Mouse (Mus musculus): ENCODE data around the gene Esyt2.
"Not testable (repeated sequence)": the region's sequence is repeated elsewhere in the genome, so short reads cannot be mapped to it uniquely, and the experiment has no call there.

Gene Esyt2

GRCm38 (mm10) chr12:116280653-116281364, at the start of gene Esyt2:
Gene Esyt2 (plus strand): TSS chr12:116281196.
- DNase-seq (ENCODE audit: low spot score in 2 of 2): peak; percentile 98 to 99

GRCm38 (mm10) chr12:116231612-116232011, 49.4 kb upstream of the Esyt2 start:
- DNase-seq (ENCODE audit: low spot score in 2 of 2): no peak

GRCm38 (mm10) chr12:116232061-116232460, 48.9 kb upstream of the Esyt2 start:
- DNase-seq (ENCODE audit: low spot score in 2 of 2): no peak

GRCm38 (mm10) chr12:116235356-116235755, 45.6 kb upstream of the Esyt2 start:
- DNase-seq (ENCODE audit: low spot score in 2 of 2): no peak

- DNase-seq (ENCODE audit: low spot score in 2 of 2): no peak
These were observed 44.3 kb upstream of the Esyt2 start for GRCm38 (mm10) chr12:116236658-116237057.

GRCm38 (mm10) chr12:116238370-116238769, 42.6 kb upstream of the Esyt2 start:
- DNase-seq (ENCODE audit: low spot score in 2 of 2): no peak

GRCm38 (mm10) chr12:116238803-116239202, 42.2 kb upstream of the Esyt2 start:
- no peak for DNase-seq (ENCODE audit: low spot score in 2 of 2)

GRCm38 (mm10) chr12:116244601-116245000, 36.4 kb upstream of the Esyt2 start:
- DNase-seq (ENCODE audit: low spot score in 2 of 2): no peak

GRCm38 (mm10) chr12:116254652-116255051, 26.3 kb upstream of the Esyt2 start:
- DNase-seq (ENCODE audit: low spot score in 2 of 2): no peak

- DNase-seq (ENCODE audit: low spot score in 2 of 2): no peak
These were observed 25.4 kb upstream of the Esyt2 start for GRCm38 (mm10) chr12:116255636-116256035.

GRCm38 (mm10) chr12:116258321-116258720, 22.7 kb upstream of the Esyt2 start:
- DNase-seq (ENCODE audit: low spot score in 2 of 2): no peak

- DNase-seq (ENCODE audit: low spot score in 2 of 2): peak; percentile 77 to 83
These were observed 18.2 kb upstream of the Esyt2 start, which contains the start of gene Wdr60 for GRCm38 (mm10) chr12:116262555-116263341. Gene Wdr60 (minus strand): TSS chr12:116263022.

GRCm38 (mm10) chr12:116264756-116265155, 16.2 kb upstream of the Esyt2 start:
- DNase-seq (ENCODE audit: low spot score in 2 of 2): no peak

GRCm38 (mm10) chr12:116265275-116265674, 15.7 kb upstream of the Esyt2 start:
- DNase-seq (ENCODE audit: low spot score in 2 of 2): no peak

GRCm38 (mm10) chr12:116269450-116269849, 11.5 kb upstream of the Esyt2 start:
- no peak for DNase-seq (ENCODE audit: low spot score in 2 of 2)

- DNase-seq (ENCODE audit: low spot score in 2 of 2): no peak
These were observed 10.5 kb upstream of the Esyt2 start for GRCm38 (mm10) chr12:116270538-116270937.

- no peak for DNase-seq (ENCODE audit: low spot score in 2 of 2)
These were observed 9.9 kb upstream of the Esyt2 start for GRCm38 (mm10) chr12:116271071-116271470.

GRCm38 (mm10) chr12:116273733-116274132, 7.3 kb upstream of the Esyt2 start:
- DNase-seq (ENCODE audit: low spot score in 2 of 2): no peak

- DNase-seq (ENCODE audit: low spot score in 2 of 2): not testable (repeated sequence)
These were observed 5.9 kb upstream of the Esyt2 start, which contains the start of gene Gm11027 for GRCm38 (mm10) chr12:116275086-116275485. Gene Gm11027 (plus strand): TSS chr12:116275386.

- no peak for DNase-seq (ENCODE audit: low spot score in 2 of 2)
These were observed 5.4 kb upstream of the Esyt2 start for GRCm38 (mm10) chr12:116275631-116276030.

- DNase-seq (ENCODE audit: low spot score in 2 of 2): no peak
These were observed 4.0 kb upstream of the Esyt2 start for GRCm38 (mm10) chr12:116276961-116277360.

GRCm38 (mm10) chr12:116278541-116278940, 2.5 kb upstream of the Esyt2 start:
- no peak for DNase-seq (ENCODE audit: low spot score in 2 of 2)

- no peak for DNase-seq (ENCODE audit: low spot score in 2 of 2)
These were observed 1.8 kb upstream of the Esyt2 start for GRCm38 (mm10) chr12:116279181-116279580.
